Mouse (Mus musculus) R1 (cell line): ENCODE measurements around the gene Emid1.
A peak's percentile ranks its signal among the peaks of the same experiment; 100 is the strongest.

Experiments
- DNase-seq: peaks from one replicate; pipeline ENCODE4 v3.0.0-alpha.2; 2018; ENCODE audit warnings: low read depth, low spot score

Emid1 gene

DNA sequence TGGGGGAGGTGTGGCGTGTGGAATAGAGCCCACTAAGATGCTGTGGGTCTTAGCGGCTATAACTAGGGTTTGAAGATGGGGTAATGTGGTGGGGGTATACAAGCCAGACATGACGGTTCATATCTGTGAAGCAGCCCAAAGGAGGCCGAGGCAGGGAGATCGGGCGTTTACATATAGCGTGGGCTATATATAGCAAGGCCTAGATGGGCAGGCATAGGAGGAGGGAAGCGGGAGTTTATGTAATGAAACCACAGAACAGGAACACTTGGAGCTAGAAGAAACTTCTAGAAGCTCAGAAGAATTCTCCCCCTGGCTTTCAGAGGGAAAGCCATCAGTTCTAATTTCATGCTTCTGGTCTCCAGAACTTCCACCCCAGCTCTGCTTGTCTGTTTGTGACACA is 11.4 kb upstream of the Emid1 start:
- no peak for DNase-seq

DNA sequence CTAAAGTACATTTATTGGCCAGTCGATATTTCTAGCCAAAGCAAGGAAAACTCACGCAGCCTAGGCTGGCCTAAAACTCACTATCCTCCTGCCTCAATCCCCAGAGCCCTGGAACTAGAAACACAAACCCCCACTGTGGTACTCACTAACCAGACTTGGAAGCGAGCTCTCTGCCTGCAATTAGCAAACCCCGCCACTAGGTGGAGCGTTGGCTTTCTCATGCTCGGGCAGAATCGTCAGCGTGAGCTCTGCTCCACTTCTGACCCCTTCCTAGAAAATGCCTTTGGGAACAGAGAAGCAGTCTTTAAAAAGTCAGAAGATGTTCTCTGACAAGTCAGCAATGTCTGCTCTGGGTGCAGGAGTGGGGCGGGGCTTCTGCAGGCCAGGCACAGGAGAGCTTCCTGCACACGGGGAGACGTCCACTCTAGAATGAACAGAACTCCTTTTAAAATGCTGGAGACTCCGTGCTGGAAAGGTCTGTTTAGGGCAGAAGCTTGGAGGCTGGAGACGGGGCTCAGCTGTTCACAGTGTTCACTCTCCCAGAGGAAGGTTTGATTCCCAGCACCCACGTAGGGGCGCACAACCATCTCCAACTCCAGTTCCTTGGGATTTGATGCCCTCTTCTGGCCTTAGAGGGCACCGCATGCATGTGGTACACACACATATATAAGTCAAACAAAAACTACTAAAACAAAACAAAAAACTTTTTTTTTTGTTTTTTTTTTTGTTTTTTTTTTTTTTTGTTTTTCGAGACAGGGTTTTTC is 8.8 kb upstream of the Emid1 start:
- peak; percentile 90 for DNase-seq

DNA sequence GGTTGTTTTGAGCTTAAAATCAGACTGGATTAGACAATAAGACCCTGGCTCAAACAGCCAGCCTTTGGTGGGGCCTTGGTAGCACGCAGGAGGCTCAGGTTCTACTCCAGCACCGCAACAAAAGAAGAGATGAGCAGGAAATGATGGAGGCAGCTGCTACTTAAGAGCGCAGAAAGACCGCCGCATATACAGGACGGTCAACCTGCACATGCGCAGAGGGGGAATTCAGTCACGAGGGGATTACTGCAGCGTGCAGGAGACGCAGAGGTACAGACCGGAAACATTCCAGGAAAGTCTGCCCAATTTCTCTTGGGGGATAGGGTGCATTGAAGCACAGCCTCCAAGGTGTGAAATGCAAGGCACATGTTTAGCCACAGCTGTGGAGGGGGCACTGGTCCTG is 6.0 kb upstream of the Emid1 start:
- DNase-seq, result peak; percentile 58

DNA sequence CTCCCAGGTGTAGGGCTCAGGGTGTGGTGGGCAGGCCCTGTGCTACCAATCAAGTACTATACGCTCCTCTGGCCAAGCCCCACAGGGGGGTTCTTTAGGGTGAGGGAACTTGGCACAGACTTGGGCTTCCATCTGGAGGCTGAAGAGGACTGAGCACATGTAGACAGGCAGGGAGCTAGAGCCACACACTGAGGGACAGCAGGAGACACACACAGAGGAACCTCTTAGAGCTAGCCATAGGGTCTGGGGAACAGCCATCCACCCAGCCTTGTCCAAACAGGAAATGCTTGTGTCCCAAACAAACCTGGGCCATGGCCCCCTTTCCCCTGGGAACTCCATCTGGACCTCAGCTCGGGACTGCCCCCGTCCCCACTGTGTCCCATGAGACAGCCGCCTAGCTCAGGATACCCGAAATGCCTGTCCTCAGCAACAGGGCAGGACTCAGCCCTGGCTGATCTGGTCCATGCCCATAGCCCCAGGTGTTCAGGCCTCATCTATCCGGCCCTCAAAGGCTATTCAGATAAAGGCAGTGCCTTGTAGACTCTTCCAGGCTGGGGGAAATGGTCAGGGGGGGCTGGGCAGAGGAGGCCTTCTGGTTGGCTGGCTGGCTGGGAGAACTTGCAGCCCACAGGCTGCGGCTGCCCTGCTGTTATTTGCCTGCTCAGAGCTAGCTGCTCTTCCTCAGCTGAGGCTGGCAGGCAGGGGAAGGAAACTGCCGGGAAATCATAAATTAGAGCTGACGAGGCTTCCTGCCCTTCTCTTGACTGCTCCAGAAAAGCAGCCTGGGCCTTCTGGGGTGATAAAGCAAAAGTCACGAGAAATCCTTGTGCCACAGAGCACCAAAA is 3.1 kb upstream of the Emid1 start:
- no peak for DNase-seq

DNA sequence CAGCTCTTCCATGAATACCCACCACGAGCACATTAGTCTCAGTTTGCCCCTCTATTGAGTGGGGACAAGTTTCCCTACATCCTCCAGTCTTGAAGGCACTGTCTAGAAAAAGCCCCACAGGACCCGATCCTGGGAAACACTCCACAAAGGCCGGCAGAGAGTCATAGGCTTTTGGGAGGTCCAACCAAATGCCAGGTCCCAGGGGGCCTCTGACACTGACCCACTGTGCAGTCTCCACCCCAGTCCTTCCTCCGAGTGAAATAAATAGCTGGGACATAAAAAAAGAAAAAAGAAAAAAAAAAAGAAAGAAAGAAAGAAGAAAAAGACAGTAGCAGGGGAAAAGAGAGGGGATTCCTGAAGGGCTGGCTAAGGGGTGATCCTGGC is 818 bp downstream of the Emid1 start:
- no peak for DNase-seq

DNA sequence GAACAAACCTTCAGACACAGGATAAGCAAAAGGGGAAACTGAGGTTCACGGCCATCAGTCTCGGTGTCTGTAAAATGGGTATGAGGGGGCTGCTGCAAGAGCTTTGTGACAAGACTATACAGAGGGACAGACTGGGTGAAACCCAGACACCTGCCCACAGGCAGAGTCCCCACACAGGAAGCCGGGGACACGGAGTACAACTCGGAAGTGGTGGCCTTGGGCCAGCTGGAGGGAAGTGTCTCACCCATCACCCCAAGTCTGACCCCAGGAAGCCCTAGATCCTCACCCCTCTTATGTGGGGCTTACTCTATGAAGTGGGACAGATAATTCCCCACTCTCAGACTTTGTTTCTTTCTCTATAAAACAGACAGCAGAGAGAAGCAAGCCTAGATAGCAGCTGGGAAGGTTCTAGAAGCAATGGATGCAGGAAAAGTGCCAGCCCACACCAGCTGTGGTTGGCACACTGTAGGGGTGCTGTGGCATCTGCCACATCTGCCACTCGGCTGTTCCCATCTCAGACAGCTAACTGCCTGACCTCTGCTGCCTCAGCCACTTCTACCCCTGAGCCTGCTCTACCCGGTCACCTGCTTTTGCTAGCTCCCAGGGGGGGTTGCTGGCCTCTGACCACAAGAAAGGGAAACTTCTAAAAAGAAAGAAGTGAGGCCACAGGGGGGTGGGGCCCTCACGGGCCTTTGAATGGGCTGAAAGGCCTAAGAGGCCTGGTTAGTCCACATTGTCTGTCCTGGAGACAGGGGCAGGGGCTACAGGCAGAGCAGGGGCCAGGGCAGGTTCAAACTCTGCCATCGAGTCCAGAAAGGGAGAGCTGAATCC is 1.4 kb downstream of the Emid1 start:
- DNase-seq, result no peak

DNA sequence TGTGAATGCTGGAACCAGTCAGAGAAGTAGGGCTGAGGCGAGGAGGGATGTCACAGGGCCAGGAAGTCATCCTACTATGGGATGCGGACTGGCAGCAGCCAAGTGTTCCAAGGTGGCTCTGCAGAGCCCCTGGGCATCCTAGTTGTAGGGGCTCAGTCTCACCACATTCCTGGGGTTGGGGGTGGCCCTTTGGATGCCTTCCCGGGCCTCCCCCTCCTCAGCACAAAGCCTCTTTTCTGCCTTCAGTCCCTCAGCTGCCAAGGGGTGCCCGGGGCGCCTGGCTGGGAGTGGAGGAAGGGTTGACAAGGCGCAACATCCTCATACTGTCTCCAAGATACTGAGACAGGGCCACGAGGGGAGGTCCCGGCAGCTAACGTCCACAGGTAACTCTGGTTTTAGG is 2.1 kb downstream of the Emid1 start:
- no peak for DNase-seq

DNA sequence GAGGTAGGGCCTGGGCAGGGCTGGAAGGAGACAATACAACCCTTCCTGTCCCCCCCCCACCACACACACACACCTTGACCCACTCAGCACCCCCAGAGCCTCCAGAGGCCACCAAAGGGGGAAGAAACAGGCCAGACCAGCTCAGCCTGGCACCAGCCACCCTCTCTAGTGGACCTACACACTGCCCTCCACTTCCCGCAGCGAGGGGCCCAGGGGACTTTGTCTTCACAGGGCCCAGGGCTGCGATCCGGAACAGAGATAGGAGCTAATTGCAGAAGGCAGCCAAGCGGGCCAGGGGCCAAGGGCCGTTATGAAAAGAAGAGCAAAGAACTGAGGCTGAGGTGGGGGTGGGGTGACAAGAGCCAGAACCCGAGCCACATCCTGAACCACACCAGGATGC is 2.8 kb downstream of the Emid1 start:
- no peak for DNase-seq

DNA sequence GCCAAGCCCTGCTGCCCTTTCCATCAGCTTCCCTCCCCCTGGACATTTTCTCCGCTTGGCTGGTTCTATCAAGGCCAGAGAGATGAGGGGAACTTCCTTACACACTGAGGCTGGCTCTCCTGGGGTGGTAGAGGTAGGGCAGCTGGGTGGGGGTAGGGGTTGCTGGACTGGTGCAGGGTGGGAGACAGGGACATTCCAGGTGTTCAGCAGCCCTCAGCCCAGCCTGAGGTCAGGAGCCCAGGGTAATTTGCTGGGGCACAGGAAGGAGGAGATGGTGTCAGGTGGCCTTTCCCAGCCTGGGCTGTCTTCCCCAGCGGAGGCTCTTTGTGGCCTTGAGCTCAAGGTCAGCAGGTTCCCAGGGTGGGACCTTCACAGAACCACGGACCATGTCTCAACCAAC is 6.5 kb downstream of the Emid1 start:
- no peak for DNase-seq

DNA sequence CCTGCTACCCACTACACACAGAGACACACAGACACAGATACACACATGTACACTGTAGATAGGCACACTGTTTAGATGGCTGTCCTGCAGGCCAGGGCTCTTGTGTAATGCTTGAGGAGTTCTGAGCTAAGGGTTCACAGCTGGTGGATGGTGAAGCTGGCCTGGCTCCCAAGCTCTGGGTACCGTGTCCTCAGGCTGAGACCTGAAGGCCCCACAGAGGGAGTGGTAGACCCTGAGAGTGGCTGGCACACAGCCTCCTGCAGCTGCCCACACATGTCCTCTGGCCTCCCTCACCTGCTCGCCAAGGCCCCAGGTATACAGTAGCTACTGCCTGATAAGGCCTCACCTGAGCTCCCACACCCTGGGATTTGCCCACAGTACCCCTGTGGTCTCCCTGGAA is 10.1 kb downstream of the Emid1 start:
- DNase-seq, result no peak

DNA sequence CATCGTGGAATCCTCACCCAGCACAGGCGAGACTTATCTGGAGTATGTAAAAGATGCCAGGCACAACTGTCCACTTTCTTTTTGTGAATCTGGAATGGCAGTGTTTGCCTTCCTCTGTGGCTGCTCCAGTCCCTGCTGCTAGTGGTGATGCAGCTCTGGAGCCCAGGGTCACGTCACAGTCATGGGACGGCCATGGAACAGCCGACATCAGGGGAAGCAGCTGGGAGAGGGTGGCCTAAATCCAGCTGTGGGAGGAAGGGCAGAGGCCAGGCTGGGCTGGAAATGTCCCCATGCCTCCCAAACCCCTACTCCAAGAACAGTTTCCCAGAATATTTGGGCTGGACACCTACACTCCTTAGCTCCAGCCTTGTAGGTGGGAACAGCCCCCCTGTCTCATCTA is 10.8 kb downstream of the Emid1 start:
- no peak for DNase-seq

DNA sequence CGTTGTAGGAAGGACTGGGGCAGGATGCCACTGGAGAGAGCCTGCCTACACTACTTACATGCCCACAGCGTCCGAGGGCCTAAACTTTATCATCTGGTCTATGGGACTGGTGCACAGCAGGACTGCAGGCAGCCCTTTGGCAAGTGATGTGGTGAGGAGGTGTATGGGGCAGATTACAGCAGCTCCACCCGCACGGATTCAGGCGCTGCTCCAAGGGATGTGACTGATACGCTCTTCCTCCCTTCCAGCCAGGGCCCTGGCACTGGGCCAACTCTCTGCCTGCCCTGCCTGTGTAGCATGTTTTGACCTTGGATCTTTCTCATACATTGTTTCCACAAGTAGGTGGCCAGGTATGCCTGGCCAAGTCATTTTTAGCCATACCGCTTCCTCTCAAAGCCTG is 11.4 kb downstream of the Emid1 start:
- no peak for DNase-seq

DNA sequence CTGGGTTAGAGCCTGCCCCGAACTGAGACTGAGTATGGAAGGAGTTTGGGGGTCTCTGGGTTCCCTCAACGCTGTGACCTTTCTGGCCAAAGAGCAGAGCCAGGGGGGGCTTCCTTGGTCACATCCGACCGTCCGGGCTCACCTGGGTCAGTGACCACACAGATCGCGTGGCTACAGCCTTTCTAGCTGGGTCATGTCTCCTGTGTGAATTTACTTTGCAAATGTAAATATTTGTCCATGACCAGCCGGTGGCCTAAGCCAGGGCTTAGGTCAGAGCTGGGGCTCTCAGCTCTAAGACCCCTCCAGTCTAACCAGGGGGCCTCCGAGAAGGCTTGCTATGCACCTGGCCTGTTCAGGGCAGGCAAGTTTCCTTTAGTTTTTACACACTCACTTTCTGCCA is 12.7 kb downstream of the Emid1 start:
- DNase-seq, result no peak

DNA sequence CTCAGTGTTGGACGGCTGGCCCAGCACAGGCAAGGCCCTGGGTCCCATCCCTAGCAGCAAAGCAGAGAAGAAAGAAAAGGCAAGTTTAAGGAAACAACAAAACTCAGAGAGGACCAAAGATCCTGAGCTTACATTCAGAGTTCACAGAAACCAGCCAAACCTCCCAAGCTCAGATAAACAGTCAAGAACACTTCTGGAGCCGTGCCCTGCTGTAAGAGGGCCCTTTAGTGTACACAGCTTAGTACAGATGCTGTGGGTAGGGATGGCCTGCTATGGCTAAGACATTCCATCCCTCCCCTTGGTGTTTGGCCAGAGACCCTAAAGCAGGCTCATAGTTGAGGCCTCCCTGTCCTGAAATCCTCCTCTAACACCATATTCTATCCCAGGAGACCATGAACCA is 13.4 kb downstream of the Emid1 start:
- DNase-seq, result no peak

DNA sequence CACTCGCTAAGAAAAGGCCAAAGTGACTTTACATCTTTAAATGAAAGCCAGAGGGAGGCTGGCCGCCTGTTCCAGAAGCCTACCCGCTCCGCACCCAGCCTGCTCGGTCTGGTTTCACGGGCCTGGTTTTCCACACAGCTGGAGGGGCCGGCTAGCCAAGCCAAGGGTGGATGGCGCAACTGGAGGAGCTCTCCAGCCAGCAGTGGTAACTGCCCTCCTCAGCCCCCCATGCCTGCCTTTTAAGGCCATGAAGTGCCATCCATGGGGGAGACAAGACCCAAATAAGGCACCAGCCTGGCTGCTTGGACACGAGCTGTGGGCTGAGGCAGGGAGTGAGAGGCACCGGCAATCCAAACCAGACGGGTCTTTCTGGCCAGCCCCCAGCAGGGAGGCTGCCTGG is 16.1 kb downstream of the Emid1 start:
- DNase-seq, result no peak

DNA sequence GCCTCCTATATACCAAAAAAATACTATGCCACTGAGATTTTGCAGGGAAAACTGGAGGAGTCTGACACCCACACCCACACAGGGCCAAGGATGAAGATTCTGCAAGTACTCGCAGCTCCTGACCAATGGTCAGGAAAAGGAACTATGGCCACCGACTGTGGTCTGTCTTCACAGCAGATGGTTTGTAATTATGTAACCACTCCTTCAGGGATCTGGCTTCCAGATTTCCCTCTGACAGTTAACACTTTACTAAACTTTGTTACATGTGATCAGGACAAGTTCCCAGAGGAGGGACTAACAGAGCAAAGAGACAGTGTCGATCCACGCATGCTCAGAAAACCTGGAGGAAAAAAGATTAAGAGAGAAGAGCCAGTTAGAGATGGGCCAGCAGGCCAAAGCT is 19.3 kb downstream of the Emid1 start:
- no peak for DNase-seq

DNA sequence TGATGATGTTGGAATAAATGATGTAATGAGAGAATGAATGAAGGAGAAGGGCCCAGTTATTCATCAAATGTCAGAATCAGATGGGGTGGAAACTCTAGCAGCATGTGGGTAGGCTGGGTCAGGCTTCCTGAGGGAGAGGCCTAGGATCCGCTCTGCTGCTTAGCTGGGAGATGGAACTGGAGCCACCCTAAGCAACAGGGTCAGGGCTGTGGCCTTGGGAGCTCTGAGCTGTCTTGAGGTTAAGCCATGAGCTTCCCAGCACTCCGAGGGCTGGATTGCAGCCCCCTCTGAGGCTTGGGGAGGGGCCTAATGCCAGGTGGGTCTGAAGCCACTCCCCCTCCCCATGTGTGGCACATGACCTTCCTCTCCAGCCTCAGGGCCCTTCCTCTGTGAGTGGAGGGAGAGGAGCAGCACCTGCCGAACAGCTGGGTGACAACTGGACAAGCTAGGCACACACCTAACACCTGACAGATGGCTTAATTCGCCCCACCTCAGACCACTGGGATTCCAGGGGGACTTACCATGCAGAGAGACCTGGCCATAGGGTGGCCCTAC is 21.9 kb downstream of the Emid1 start:
- DNase-seq, result peak; percentile 29

DNA sequence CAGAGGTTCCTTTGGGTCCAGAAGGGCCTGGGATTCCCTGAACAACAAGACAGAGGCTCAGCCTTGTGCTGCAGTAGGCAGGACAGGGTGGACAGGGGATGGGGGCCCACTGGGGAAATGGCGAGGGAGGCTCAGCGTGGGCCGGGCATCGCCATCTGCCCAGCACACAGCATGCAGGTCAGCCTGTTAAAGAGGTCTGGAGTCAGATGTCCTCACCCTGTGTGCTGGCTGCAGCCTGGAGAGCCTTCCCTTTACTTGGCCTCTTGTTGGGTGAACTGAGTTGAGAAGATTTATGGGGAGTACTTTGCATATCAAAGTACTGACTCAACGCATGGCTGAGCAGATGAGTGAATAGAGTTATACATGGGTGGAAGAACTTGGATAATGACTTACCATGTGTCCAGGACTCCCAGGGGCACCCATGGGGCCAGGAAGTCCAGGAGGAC is 23.0 kb downstream of the Emid1 start:
- no peak for DNase-seq

DNA sequence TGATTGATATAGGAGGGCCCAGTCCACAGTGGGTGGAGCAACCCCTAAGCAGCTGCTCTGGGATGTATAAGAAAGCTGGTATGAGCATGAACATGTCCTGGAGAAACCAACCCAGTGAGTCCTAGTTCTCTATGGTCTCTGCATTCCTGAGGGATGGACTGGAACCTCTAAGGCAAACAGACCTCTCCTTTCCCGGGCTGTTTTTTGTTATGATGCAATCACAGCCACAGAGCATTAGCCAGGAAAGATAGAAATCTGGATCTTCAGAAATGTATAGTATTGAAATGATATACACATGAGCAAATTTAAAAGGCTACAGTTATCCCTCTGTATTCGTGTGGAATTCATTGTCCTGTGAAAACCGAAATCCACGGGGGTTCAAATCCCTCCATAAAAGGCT is 26.3 kb downstream of the Emid1 start:
- DNase-seq, result no peak

DNA sequence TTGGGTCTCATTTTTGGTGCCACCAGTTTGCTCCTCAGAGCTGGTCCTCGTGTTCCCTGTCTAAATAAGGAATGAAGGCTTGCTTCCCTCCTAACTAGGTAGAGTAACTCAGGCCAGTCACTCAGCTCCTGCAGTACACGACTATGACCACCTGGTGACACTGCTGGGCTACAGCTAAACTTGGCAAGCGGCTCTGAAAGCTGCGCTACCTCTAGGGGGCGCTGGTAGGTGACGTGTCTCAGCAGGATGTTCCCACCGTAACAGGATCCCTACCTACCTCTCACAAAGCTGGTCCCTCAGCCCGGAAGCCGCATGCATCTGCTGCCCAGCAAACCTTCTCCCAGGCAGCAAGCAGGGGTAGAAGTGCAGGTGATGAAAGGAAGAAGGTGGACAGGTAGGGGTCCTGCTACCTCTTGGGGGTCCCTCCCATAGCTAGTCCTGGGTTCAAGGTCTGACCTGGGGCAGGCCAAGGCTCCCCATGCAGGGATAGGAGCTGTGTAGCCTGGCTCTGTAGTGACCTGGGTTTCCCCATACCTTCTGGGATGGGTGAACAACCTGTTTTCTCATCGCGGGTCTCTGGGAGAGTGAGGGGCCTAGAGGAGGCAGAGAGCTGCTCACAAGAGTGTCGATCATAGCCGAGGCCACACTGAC is 37.0 kb downstream of the Emid1 start:
- DNase-seq, result peak; percentile 93

DNA sequence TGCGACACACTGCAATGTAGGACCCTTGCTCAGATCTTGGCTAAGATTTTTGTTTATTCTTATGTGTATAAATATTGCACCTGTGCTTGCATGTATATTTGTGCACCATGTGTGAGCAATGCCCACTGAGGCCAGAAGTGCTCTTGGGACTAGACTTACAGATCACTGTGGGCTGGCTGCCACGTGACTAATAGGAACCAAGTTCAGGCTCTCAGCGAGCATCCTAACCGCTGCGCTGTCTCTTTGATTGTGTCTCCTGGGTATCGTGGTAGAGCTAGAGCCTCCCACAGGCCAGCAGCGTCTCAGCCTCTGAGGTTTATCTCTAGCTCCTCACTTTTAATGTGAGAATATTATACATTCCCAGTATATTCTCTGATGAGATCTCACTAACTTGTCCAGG is 38.4 kb downstream of the Emid1 start:
- no peak for DNase-seq
